Mouse (Mus musculus): Measurements from ENCODE around the gene Sgpl1. TPM values are rescaled to one million over a fixed set of nuclear protein-coding genes. Genes with fewer than 3 reads are reported as not detected.

The Sgpl1 gene
- polyA plus RNA-seq, 1 experiment from 2014 or later = 63.6 TPM

DNA sequence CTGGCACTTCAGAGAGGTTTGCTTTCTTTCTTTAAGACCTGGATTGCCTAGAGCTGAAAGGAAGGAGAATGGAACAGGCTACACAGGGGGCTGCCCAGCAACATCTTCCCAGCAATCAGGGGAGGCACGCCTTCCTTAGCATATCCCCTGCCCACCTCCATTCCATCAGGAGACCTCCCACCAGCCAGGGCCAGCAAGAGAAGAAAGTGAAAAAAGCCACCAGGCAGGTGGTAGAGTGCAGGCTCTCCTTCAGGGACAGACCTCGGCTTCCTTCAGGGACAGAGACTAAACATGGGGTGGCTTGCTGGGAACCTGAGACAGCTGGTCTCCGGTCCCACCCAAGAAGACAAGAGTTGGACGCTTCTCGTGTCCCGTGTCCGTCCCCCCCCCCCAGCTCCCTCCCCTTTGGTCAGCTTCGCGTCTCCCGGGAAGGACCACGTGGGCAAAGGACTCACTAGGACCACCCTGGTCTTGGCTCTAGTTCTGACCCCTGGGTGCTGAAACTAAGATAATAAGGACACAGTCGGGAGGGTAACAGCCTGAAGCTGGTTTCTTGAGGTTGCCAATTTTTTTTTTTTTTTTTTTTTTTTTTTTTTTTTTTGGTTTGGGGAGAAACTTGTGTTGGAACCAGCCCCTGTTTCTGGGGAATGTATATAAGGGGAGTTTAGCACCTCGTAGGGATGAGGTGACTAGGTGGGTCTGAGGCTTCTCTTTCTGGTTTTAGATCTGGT, 27.4 kb upstream of the Sgpl1 start:
- 46% methylated on average over 13 of the region's 13 CpGs for WGBS
- no peak overlapping the region for H3K9ac ChIP-seq (replicated peaks)
- no peak overlapping the region for H3K4me3 ChIP-seq
- no peaks in the 10 kb centered on the region for H3K36me3 ChIP-seq
- H3K4me1 ChIP-seq = peaks cover 6% of the 10 kb centered on the region; the same call in 1 of the 2 replicates
- no peak overlapping the region for H3K27ac ChIP-seq (replicated peaks)
- no peaks in the 10 kb centered on the region for H3K9me3 ChIP-seq
- no peak for ATAC-seq (replicated peaks)
- no peak overlapping the region for H3K4me2 ChIP-seq (replicated peaks)
- no peaks in the 10 kb centered on the region for H3K27me3 ChIP-seq

GRCm38 (mm10) chr10:61172496-61172895, 25.0 kb upstream of the Sgpl1 start:
- WGBS = 86% methylated on average over 4 of the region's 4 CpGs
- no peak for ATAC-seq (replicated peaks)
- no peak overlapping the region for H3K27ac ChIP-seq (replicated peaks)

GRCm38 (mm10) chr10:61171654-61172053, 24.2 kb upstream of the Sgpl1 start, which contains the start of gene Tbata:
TSS of gene Tbata (plus strand) at chr10:61171954.
- Histone ChIP-seq H3K27ac (replicated peaks) (no peak within 1 kb of the TSS), H3K9ac (replicated peaks) (no peak within 1 kb of the TSS), H3K4me1 (peaks cover 6% of the 10 kb centered on the region; the same call in 1 of the 2 replicates), H3K4me3 (no peak within 1 kb of the TSS), H3K9me3 (no peaks in the 10 kb centered on the region), H3K4me2 (replicated peaks) (no peak within 1 kb of the TSS), H3K27me3 (no peaks in the 10 kb centered on the region), H3K36me3 (no peaks in the 10 kb centered on the region)
- no peak for ATAC-seq (replicated peaks)
- WGBS = 67% methylated on average over 3 of the region's 3 CpGs

More at GRCm38 (mm10) chr10:61172496-61172895, 25.0 kb upstream of the Sgpl1 start:
- Histone ChIP-seq H3K36me3 (no peaks in the 10 kb centered on the region), H3K4me2 (replicated peaks) (no peak overlapping the region), H3K27me3 (no peaks in the 10 kb centered on the region), H3K4me3 (no peak overlapping the region), H3K9me3 (no peaks in the 10 kb centered on the region), H3K4me1 (peaks cover 6% of the 10 kb centered on the region; the same call in 1 of the 2 replicates), H3K9ac (replicated peaks) (no peak overlapping the region)

DNA sequence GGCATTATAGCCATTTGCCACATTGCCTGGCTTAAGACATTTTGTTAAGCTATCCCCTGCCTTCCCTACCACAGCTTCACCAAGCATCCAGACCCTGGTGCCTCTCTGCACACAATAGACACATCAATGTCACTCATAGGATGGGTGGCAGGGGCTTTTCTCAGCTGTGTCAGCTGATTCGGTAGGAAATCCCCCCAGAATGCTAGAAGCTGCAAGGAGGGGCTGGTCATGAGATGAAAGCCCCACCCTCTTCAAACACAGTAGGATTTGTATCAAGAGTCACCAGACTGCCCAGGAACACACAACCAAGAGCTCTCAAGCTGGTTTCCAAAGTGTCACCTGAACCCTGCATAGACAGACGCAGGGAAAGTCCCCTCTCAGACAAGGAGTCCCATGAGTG, 20.9 kb upstream of the Sgpl1 start:
- no peak overlapping the region for H3K4me2 ChIP-seq (replicated peaks)
- no peak overlapping the region for H3K9ac ChIP-seq (replicated peaks)
- H3K27me3 ChIP-seq = no peaks in the 10 kb centered on the region
- no peak overlapping the region for H3K27ac ChIP-seq (replicated peaks)
- H3K9me3 ChIP-seq = no peaks in the 10 kb centered on the region
- no peaks in the 10 kb centered on the region for H3K36me3 ChIP-seq
- no peak for ATAC-seq (replicated peaks)
- no peak overlapping the region for H3K4me3 ChIP-seq
- no peaks in the 10 kb centered on the region for H3K4me1 ChIP-seq
- 55% methylated on average over 2 of the region's 2 CpGs for WGBS

GRCm38 (mm10) chr10:61167333-61168096, 20.0 kb upstream of the Sgpl1 start:
- Histone ChIP-seq H3K36me3 (no peaks in the 10 kb centered on the region), H3K9ac (replicated peaks) (no peak overlapping the region), H3K9me3 (no peaks in the 10 kb centered on the region), H3K4me1 (no peaks in the 10 kb centered on the region), H3K4me3 (no peak overlapping the region), H3K4me2 (replicated peaks) (no peak overlapping the region), H3K27me3 (no peaks in the 10 kb centered on the region), H3K27ac (replicated peaks) (no peak overlapping the region)
- ATAC-seq (replicated peaks) = no peak
- WGBS = 73% methylated on average over 9 of the region's 9 CpGs

DNA sequence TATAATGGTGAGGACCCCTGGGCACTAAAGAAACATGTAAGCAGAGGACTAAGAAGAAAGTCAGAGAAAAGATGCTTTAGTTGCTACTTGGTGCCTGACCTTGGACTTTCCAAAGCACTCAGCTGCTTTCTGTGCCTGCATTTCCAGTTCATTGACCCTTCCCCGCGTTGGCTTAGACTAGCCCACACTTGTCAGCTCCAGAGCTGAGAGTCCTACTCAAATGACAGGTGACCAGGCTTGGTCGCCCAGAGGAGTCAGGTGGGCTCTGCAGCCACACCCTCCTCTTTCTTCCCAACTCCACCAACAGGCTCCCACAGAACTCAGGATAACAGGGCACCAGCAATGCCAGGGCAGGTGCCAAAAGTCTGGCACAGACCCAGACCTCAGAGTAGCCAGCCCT, 14.9 kb upstream of the Sgpl1 start:
- Histone ChIP-seq H3K9ac (replicated peaks) (no peak overlapping the region), H3K27ac (replicated peaks) (no peak overlapping the region), H3K36me3 (no peaks in the 10 kb centered on the region), H3K4me1 (no peaks in the 10 kb centered on the region), H3K9me3 (no peaks in the 10 kb centered on the region), H3K4me3 (no peak overlapping the region), H3K4me2 (replicated peaks) (no peak overlapping the region), H3K27me3 (no peaks in the 10 kb centered on the region)
- ATAC-seq (replicated peaks) = no peak
- WGBS = 79% methylated on average over 3 of the region's 3 CpGs

- Histone ChIP-seq H3K4me1 (no peaks in the 10 kb centered on the region), H3K36me3 (no peaks in the 10 kb centered on the region), H3K4me3 (no peak overlapping the region), H3K4me2 (replicated peaks) (no peak overlapping the region), H3K9me3 (no peaks in the 10 kb centered on the region), H3K27me3 (no peaks in the 10 kb centered on the region), H3K27ac (replicated peaks) (no peak overlapping the region), H3K9ac (replicated peaks) (no peak overlapping the region)
- ATAC-seq (replicated peaks) = no peak
- WGBS = 76% methylated on average over 4 of the region's 4 CpGs
Measured at GRCm38 (mm10) chr10:61160671-61161070, 13.2 kb upstream of the Sgpl1 start.

DNA sequence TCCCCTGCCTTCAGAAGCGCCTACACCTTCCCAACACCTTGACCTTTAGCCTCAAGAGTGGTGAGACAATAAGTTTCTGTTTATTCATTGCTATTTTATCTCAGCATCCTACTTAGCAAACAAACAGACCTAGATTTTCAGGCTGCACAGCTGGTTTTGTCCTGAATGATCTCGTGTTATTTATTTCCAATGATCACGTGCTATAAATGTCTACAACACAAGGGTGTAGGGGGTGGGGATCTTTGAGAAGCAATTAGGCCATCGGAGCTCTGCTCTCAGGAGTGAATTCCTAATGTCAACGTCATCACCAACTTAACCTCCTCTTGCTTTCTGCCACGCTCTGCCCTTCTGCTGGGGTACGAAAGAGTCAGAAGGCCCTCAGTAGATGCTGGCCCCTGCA, 12.6 kb upstream of the Sgpl1 start:
- Histone ChIP-seq H3K4me1 (no peaks in the 10 kb centered on the region), H3K4me2 (replicated peaks) (no peak overlapping the region), H3K9ac (replicated peaks) (no peak overlapping the region), H3K36me3 (no peaks in the 10 kb centered on the region), H3K9me3 (no peaks in the 10 kb centered on the region), H3K27me3 (no peaks in the 10 kb centered on the region), H3K4me3 (no peak overlapping the region), H3K27ac (replicated peaks) (no peak overlapping the region)
- 84% methylated on average over 7 of the region's 7 CpGs for WGBS
- no peak for ATAC-seq (replicated peaks)

DNA sequence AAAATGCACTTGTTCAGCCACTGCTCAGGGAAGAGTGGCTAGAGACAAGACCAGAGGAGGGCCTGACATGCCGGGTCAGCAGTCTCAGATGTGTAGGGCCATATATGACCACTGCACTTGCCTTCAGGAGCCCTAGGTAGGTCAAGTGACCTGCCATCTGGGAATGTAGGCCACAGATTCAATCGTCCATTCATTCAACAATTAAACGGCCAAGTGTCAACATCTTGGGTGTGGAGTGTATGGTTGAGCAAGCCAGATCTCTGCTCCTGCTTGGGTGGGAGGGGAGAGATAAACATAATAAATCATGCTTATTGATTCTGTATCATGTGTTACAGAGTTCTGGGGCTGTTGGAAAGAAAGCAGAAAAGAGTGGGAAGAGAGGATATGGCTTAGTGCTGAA, 11.1 kb upstream of the Sgpl1 start:
- Histone ChIP-seq H3K27me3 (no peaks in the 10 kb centered on the region), H3K36me3 (no peaks in the 10 kb centered on the region), H3K27ac (replicated peaks) (no peak overlapping the region), H3K9ac (replicated peaks) (no peak overlapping the region), H3K4me3 (no peak overlapping the region), H3K4me2 (replicated peaks) (no peak overlapping the region), H3K4me1 (no peaks in the 10 kb centered on the region), H3K9me3 (no peaks in the 10 kb centered on the region)
- 87% methylated on average over 3 of the region's 3 CpGs for WGBS
- no peak for ATAC-seq (replicated peaks)

DNA sequence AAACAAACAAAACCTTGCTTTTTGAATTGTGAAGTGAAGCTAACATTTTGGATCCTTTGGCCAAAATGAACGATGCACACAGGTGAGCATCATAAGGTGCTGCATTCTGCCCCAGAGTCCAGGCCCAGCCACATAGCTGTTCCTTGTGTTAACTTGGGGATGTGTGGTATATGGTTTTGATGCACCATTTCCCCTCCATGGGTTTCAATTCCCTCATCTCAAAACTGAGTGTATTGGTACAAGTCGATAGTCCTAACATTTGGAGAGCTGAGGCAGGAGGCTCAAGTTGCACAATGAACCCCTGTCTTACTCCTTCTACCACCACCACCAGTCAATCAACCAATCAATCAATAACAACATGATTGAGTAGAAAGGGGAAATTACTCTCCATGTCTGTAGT, 8.9 kb upstream of the Sgpl1 start:
- no peak overlapping the region for H3K4me2 ChIP-seq (replicated peaks)
- 97% methylated on average over 2 of the region's 2 CpGs for WGBS
- H3K27me3 ChIP-seq = no peaks in the 10 kb centered on the region
- H3K4me1 ChIP-seq = no peaks in the 10 kb centered on the region
- no peak for ATAC-seq (replicated peaks)
- no peak overlapping the region for H3K4me3 ChIP-seq
- H3K9ac ChIP-seq (replicated peaks) = no peak overlapping the region
- H3K36me3 ChIP-seq = no peaks in the 10 kb centered on the region
- no peak overlapping the region for H3K27ac ChIP-seq (replicated peaks)
- H3K9me3 ChIP-seq = no peaks in the 10 kb centered on the region

- H3K9ac ChIP-seq (replicated peaks) = no peak overlapping the region
- H3K27me3 ChIP-seq = no peaks in the 10 kb centered on the region
- no peaks in the 10 kb centered on the region for H3K4me1 ChIP-seq
- no peak overlapping the region for H3K4me3 ChIP-seq
- H3K27ac ChIP-seq (replicated peaks) = no peak overlapping the region
- no peaks in the 10 kb centered on the region for H3K36me3 ChIP-seq
- H3K4me2 ChIP-seq (replicated peaks) = no peak overlapping the region
- WGBS = 91% methylated on average over 3 of the region's 3 CpGs
- ATAC-seq (replicated peaks) = no peak
- H3K9me3 ChIP-seq = no peaks in the 10 kb centered on the region
Measured at GRCm38 (mm10) chr10:61155611-61156010, 8.1 kb upstream of the Sgpl1 start.

- Histone ChIP-seq H3K27me3 (no peaks in the 10 kb centered on the region), H3K4me1 (no peaks in the 10 kb centered on the region), H3K4me3 (no peak overlapping the region), H3K27ac (replicated peaks) (no peak overlapping the region), H3K9me3 (no peaks in the 10 kb centered on the region), H3K36me3 (no peaks in the 10 kb centered on the region), H3K9ac (replicated peaks) (no peak overlapping the region), H3K4me2 (replicated peaks) (no peak overlapping the region)
- no peak for ATAC-seq (replicated peaks)
Measured at GRCm38 (mm10) chr10:61152131-61152530, 4.6 kb upstream of the Sgpl1 start.
